Comparison of ENCODE assay signal across 1 mouse cellular context in genomic region chr10:127166771-127167613, GRCm38 (mm10).
TF ChIP-seq lines count a peak whose summit lies in the region.

No protein-coding gene starts in this region.

TF ChIP-seq in MEL, 35 proteins besides CTCF, POLR2A, EP300 and RAD21 (continued from another document):
- TF ChIP-seq CHD1 (IDR thresholded peaks at IDR 0.05; ENCODE audit: low read depth, low read length), result 0 out of 2 replicates have a peak, but pooled peaks have one; percentile 2
- TF ChIP-seq MXI1 (IDR thresholded peaks at IDR 0.05; ENCODE audit: low read depth, low read length), result peak; percentile 81
- peak; percentile 84 for TF ChIP-seq MAX (IDR thresholded peaks at IDR 0.05; ENCODE audit: low read length)
